In the genomic region with DNA sequence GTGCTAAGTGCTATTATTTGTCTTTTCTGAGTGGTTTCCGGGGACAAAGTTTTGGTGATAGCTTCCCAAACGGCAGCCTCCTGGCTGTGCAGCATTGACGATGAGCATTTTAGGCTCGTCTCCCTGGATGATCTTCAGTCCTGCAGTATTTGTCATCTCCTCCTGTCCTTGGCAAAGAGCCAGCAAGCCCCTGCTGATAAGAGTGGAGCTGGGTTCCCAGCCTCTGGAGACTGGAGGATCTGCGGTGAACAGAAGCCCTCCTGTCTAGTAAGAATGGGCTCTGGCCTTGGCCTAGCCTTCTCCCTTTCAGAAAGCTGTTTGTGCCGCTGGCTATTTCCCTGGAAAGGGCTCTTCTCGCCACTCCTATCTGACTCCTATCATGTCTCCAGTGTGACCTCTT, we compare ENCODE assay signal across 16 mouse cellular contexts. TPM values are rescaled to one million over a fixed set of nuclear protein-coding genes. Genes with fewer than 3 reads are reported as not detected.
DNase-seq lines count a peak whose midpoint lies in the region.
"Had no signal": no experiment of that assay in that cellular context is flagged by ENCODE, and none has a peak within 500 bp of the region (broad histone marks: within the 10 kb centered on the region; RNA-seq: fewer than 3 reads in every experiment).

No protein-coding gene starts in this region.

- DNase-seq in adrenal gland, adult (ENCODE audit: inconsistent age in 2 of 2, low spot score in 1 of 2), result peak; percentile 33 to 75
- DNase-seq in adrenal gland, adult 8-10 months, result no peak
- DNase-seq in ovary, adult 18-20 months (ENCODE audit: low spot score), result peak; percentile 47
- no peak for DNase-seq in ovary, postnatal 14 days (ENCODE audit: low spot score)
- DNase-seq in adrenal gland, postnatal 25 days, result peak; percentile 30
- DNase-seq in layer of hippocampus, adult 11-12 months (ENCODE audit: low spot score), result no peak
- DNase-seq in layer of hippocampus, postnatal 14 days (ENCODE audit: low spot score in 2 of 2), result no peak
- DNase-seq: cerebellum, adult 18-20 months; cerebellum, postnatal 14 days; heart, adult 2 months; heart, postnatal 10 days; kidney, adult 18-20 months; kidney, postnatal 25 days; liver, postnatal 0 days; right cerebral cortex, postnatal 25 days; spleen, adult 18-20 months had no signal

RNA-seq across cellular contexts. Expression of a gene that starts 38.0 kb away (rescaled TPM):
- 10 to 100 TPM; 46.7 to 97.5 (median 70.7) TPM for total RNA-seq in adrenal gland, adult 8-10 months (2022)
- total RNA-seq in adrenal gland, postnatal 25 days (2021), result 59.3 and 70.9 TPM in 2 replicates
- total RNA-seq in layer of hippocampus, postnatal 14 days (2021), result 100 to 1,000 TPM; 561 to 567 TPM

Comparison
In these comparisons a context has a peak if more than half of its experiments do, and no peak if none do; other contexts are left out.
1. DNase-seq: peak in adrenal gland, adult (2 of 2), ovary, adult 18-20 months (single experiment) and adrenal gland, postnatal 25 days (single experiment); none in adrenal gland, adult 8-10 months (single experiment), ovary, postnatal 14 days (single experiment), layer of hippocampus, adult 11-12 months (single experiment) and layer of hippocampus, postnatal 14 days (0 of 2).